Mouse (Mus musculus) forebrain, embryonic 13.5 days (tissue): ENCODE measurements at regions not wholly inside any gene's neighbourhood (a gene's known extent, or its start where the extent isn't known, plus 50 kb on each side); places are given as distances from the start of the nearest gene placed in this dataset.
A peak's percentile ranks its signal among the peaks of the same experiment; 100 is the strongest.

Source experiments
- ATAC-seq: fragments of 200-750 bp; cut with Nextera tagmentation; 2 replicates; pipeline ENCODE4 v1.8.0; 2017
- H3K27ac ChIP-seq: fragments of 300-500 bp; sonication (generic); 2 replicates; pipeline ENCODE4 v1.5.1; 2015; ENCODE audit warnings: inconsistent platforms, mild to moderate bottlenecking, moderate library complexity
- H3K27me3 ChIP-seq: fragments of 300-500 bp; sonication (generic); 2 replicates; pipeline ENCODE4 v1.6.1; 2015; ENCODE audit warnings: mild to moderate bottlenecking, inconsistent platforms
- H3K36me3 ChIP-seq: fragments of 300-500 bp; sonication (generic); 2 replicates; pipeline ENCODE4 v1.6.1; 2015; ENCODE audit warnings: mild to moderate bottlenecking, inconsistent platforms; ENCODE audit not compliant: poor library complexity, severe bottlenecking
- H3K4me1 ChIP-seq: fragments of 300-500 bp; sonication (generic); 2 replicates; pipeline ENCODE4 v1.6.1; 2015; ENCODE audit warnings: inconsistent platforms
- H3K4me2 ChIP-seq: fragments of 300-500 bp; sonication (generic); 2 replicates; pipeline ENCODE4 v1.6.1; 2015; ENCODE audit warnings: inconsistent platforms, mild to moderate bottlenecking, moderate library complexity
- H3K4me3 ChIP-seq: fragments of 300-500 bp; sonication (generic); 2 replicates; pipeline ENCODE4 v1.5.1; 2015; ENCODE audit warnings: mild to moderate bottlenecking, inconsistent platforms
- H3K9ac ChIP-seq: fragments of 300-500 bp; sonication (generic); 2 replicates; pipeline ENCODE4 v1.6.1; 2015; ENCODE audit warnings: mild to moderate bottlenecking, inconsistent platforms
- H3K9me3 ChIP-seq: fragments of 300-500 bp; sonication (generic); replicated peaks from 2 replicates; pipeline ENCODE4 v1.6.1; 2016; ENCODE audit warnings: inconsistent platforms
- WGBS: fragments of 180-500 bp; shearing (Covaris S2); methylation state at CpG from one replicate; pipeline ENCODE4 v1.1.7; 2015; 5-methylcytosine and 5-hydroxymethylcytosine counted together

GRCm38 (mm10) chr12:16179897-16180296, 363.2 kb upstream of the Trib2 start:
- ATAC-seq: no peak
- Histone ChIP-seq H3K27me3 (no peaks in the 10 kb centered on the region), H3K4me2 (no peak overlapping the region), H3K4me3 (no peak overlapping the region), H3K4me1 (0 out of 2 replicates have a peak, but pooled peaks cover 5% of the 10 kb centered on the region), H3K9ac (no peak overlapping the region), H3K9me3 (no peaks in the 10 kb centered on the region), H3K27ac (no peak overlapping the region), H3K36me3 (no peaks in the 10 kb centered on the region)
- WGBS: 83% methylated on average over 2 of the region's 2 CpGs

- WGBS: 89% methylated on average over 1 of the region's 1 CpGs
- Histone ChIP-seq H3K9ac (no peak overlapping the region), H3K36me3 (no peaks in the 10 kb centered on the region), H3K27me3 (no peaks in the 10 kb centered on the region), H3K4me2 (no peak overlapping the region), H3K27ac (no peak overlapping the region), H3K4me3 (no peak overlapping the region), H3K4me1 (0 out of 2 replicates have a peak, but pooled peaks cover 1% of the 10 kb centered on the region), H3K9me3 (no peaks in the 10 kb centered on the region)
- ATAC-seq: no peak
These were observed 359.6 kb upstream of the Trib2 start for GRCm38 (mm10) chr12:16176326-16176725.

- 78% methylated on average over 2 of the region's 2 CpGs for WGBS
- Histone ChIP-seq H3K4me1 (no peaks in the 10 kb centered on the region), H3K27me3 (no peaks in the 10 kb centered on the region), H3K4me3 (no peak overlapping the region), H3K9me3 (no peaks in the 10 kb centered on the region), H3K27ac (no peak overlapping the region), H3K36me3 (no peaks in the 10 kb centered on the region), H3K4me2 (no peak overlapping the region), H3K9ac (no peak overlapping the region)
- ATAC-seq: no peak
These were observed 355.5 kb upstream of the Trib2 start for GRCm38 (mm10) chr12:16172176-16172575.

- no peak overlapping the region for H3K9ac ChIP-seq
- WGBS: 86% methylated on average over 5 of the region's 5 CpGs
- no peak overlapping the region for H3K27ac ChIP-seq
- H3K27me3 ChIP-seq: no peaks in the 10 kb centered on the region
- no peaks in the 10 kb centered on the region for H3K4me1 ChIP-seq
- H3K4me3 ChIP-seq: no peak overlapping the region
- no peaks in the 10 kb centered on the region for H3K36me3 ChIP-seq
- ATAC-seq: no peak
- H3K9me3 ChIP-seq: no peaks in the 10 kb centered on the region
- H3K4me2 ChIP-seq: no peak overlapping the region
These were observed 354.9 kb upstream of the Trib2 start for GRCm38 (mm10) chr12:16171636-16172035.

- no peaks in the 10 kb centered on the region for H3K4me1 ChIP-seq
These were observed 353.2 kb upstream of the Trib2 start for GRCm38 (mm10) chr12:16169781-16170535.

GRCm38 (mm10) chr12:16167793-16168343, 351.1 kb upstream of the Trib2 start:
- ATAC-seq: no peak

More at GRCm38 (mm10) chr12:16169781-16170535, 353.2 kb upstream of the Trib2 start:
- Histone ChIP-seq H3K27me3 (no peaks in the 10 kb centered on the region), H3K9me3 (no peaks in the 10 kb centered on the region), H3K4me3 (no peak overlapping the region), H3K4me2 (no peak overlapping the region), H3K9ac (no peak overlapping the region), H3K36me3 (no peaks in the 10 kb centered on the region), H3K27ac (no peak overlapping the region)
- 87% methylated on average over 7 of the region's 7 CpGs for WGBS
- ATAC-seq: no peak

GRCm38 (mm10) chr12:16165126-16165525, 348.4 kb upstream of the Trib2 start:
- no peak overlapping the region for H3K27ac ChIP-seq
- 84% methylated on average over 4 of the region's 4 CpGs for WGBS
- H3K4me3 ChIP-seq: no peak overlapping the region
- no peaks in the 10 kb centered on the region for H3K9me3 ChIP-seq
- H3K4me1 ChIP-seq: no peaks in the 10 kb centered on the region
- H3K4me2 ChIP-seq: no peak overlapping the region
- H3K9ac ChIP-seq: no peak overlapping the region
- no peaks in the 10 kb centered on the region for H3K27me3 ChIP-seq
- no peaks in the 10 kb centered on the region for H3K36me3 ChIP-seq
- ATAC-seq: no peak

More at GRCm38 (mm10) chr12:16167793-16168343, 351.1 kb upstream of the Trib2 start:
- no peak overlapping the region for H3K9ac ChIP-seq
- H3K36me3 ChIP-seq: no peaks in the 10 kb centered on the region
- H3K4me3 ChIP-seq: no peak overlapping the region
- H3K9me3 ChIP-seq: no peaks in the 10 kb centered on the region
- no peaks in the 10 kb centered on the region for H3K4me1 ChIP-seq
- H3K27ac ChIP-seq: no peak overlapping the region
- 59% methylated on average over 7 of the region's 7 CpGs for WGBS
- no peaks in the 10 kb centered on the region for H3K27me3 ChIP-seq
- H3K4me2 ChIP-seq: no peak overlapping the region

- ATAC-seq: no peak
- 81% methylated on average over 4 of the region's 4 CpGs for whole genome bisulfite sequencing
These were observed 345.2 kb upstream of the Trib2 start for GRCm38 (mm10) chr12:16161947-16162346.

GRCm38 (mm10) chr12:16157896-16158295, 341.2 kb upstream of the Trib2 start:
- no peak overlapping the region for H3K9ac ChIP-seq
- WGBS: 75% methylated on average over 7 of the region's 7 CpGs
- ATAC-seq: no peak
- H3K27me3 ChIP-seq: no peaks in the 10 kb centered on the region
- no peaks in the 10 kb centered on the region for H3K9me3 ChIP-seq
- H3K4me2 ChIP-seq: no peak overlapping the region
- H3K4me1 ChIP-seq: peaks cover 12% of the 10 kb centered on the region
- no peak overlapping the region for H3K27ac ChIP-seq
- no peaks in the 10 kb centered on the region for H3K36me3 ChIP-seq
- H3K4me3 ChIP-seq: no peak overlapping the region

More at GRCm38 (mm10) chr12:16161947-16162346, 345.2 kb upstream of the Trib2 start:
- Histone ChIP-seq H3K4me1 (no peaks in the 10 kb centered on the region), H3K27ac (no peak overlapping the region), H3K27me3 (no peaks in the 10 kb centered on the region), H3K36me3 (no peaks in the 10 kb centered on the region), H3K4me2 (no peak overlapping the region), H3K9me3 (no peaks in the 10 kb centered on the region), H3K4me3 (no peak overlapping the region), H3K9ac (no peak overlapping the region)

- ATAC-seq: peak; percentile 68
- Histone ChIP-seq H3K9me3 (no peaks in the 10 kb centered on the region), H3K27me3 (no peaks in the 10 kb centered on the region), H3K36me3 (no peaks in the 10 kb centered on the region), H3K4me1 (peaks cover 12% of the 10 kb centered on the region), H3K9ac (no peak overlapping the region), H3K4me2 (no peak overlapping the region), H3K4me3 (no peak overlapping the region), H3K27ac (peak overlapping the region; percentile 27)
- WGBS: 16% methylated on average over 2 of the region's 2 CpGs
These were observed 339.3 kb upstream of the Trib2 start for GRCm38 (mm10) chr12:16155791-16156558.

- no peak for ATAC-seq
- Histone ChIP-seq H3K4me1 (peaks cover 12% of the 10 kb centered on the region), H3K36me3 (no peaks in the 10 kb centered on the region), H3K9me3 (no peaks in the 10 kb centered on the region), H3K27ac (no peak overlapping the region), H3K9ac (no peak overlapping the region), H3K4me3 (no peak overlapping the region), H3K4me2 (no peak overlapping the region), H3K27me3 (no peaks in the 10 kb centered on the region)
- WGBS: 93% methylated on average over 1 of the region's 1 CpGs
These were observed 337.5 kb upstream of the Trib2 start for GRCm38 (mm10) chr12:16154256-16154655.

- H3K27ac ChIP-seq: no peak overlapping the region
- H3K9ac ChIP-seq: no peak overlapping the region
- WGBS: 90% methylated on average over 11 of the region's 11 CpGs
- H3K4me1 ChIP-seq: peaks cover 12% of the 10 kb centered on the region
- no peaks in the 10 kb centered on the region for H3K36me3 ChIP-seq
- no peaks in the 10 kb centered on the region for H3K27me3 ChIP-seq
- no peak for ATAC-seq
- no peak overlapping the region for H3K4me3 ChIP-seq
- no peak overlapping the region for H3K4me2 ChIP-seq
- no peaks in the 10 kb centered on the region for H3K9me3 ChIP-seq
These were observed 335.4 kb upstream of the Trib2 start for GRCm38 (mm10) chr12:16152108-16152507.
